Mouse (Mus musculus) forebrain, embryonic 13.5 days (tissue): ENCODE results near the gene Hist2h2bb. TPM values are rescaled to one million over a fixed set of nuclear protein-coding genes. Genes with fewer than 3 reads are reported as not detected.
A peak's percentile ranks its signal among the peaks of the same experiment; 100 is the strongest.

Source experiments
- ATAC-seq: fragments of 200-750 bp; cut with Nextera tagmentation; 2 replicates; pipeline ENCODE4 v1.8.0; 2017
- H3K27ac ChIP-seq: fragments of 300-500 bp; sonication (generic); 2 replicates; pipeline ENCODE4 v1.5.1; 2015; ENCODE audit warnings: inconsistent platforms, mild to moderate bottlenecking, moderate library complexity
- H3K27me3 ChIP-seq: fragments of 300-500 bp; sonication (generic); 2 replicates; pipeline ENCODE4 v1.6.1; 2015; ENCODE audit warnings: mild to moderate bottlenecking, inconsistent platforms
- H3K36me3 ChIP-seq: fragments of 300-500 bp; sonication (generic); 2 replicates; pipeline ENCODE4 v1.6.1; 2015; ENCODE audit warnings: mild to moderate bottlenecking, inconsistent platforms; ENCODE audit not compliant: poor library complexity, severe bottlenecking
- H3K4me1 ChIP-seq: fragments of 300-500 bp; sonication (generic); 2 replicates; pipeline ENCODE4 v1.6.1; 2015; ENCODE audit warnings: inconsistent platforms
- H3K4me2 ChIP-seq: fragments of 300-500 bp; sonication (generic); 2 replicates; pipeline ENCODE4 v1.6.1; 2015; ENCODE audit warnings: inconsistent platforms, mild to moderate bottlenecking, moderate library complexity
- H3K4me3 ChIP-seq: fragments of 300-500 bp; sonication (generic); 2 replicates; pipeline ENCODE4 v1.5.1; 2015; ENCODE audit warnings: mild to moderate bottlenecking, inconsistent platforms
- H3K9ac ChIP-seq: fragments of 300-500 bp; sonication (generic); 2 replicates; pipeline ENCODE4 v1.6.1; 2015; ENCODE audit warnings: mild to moderate bottlenecking, inconsistent platforms
- H3K9me3 ChIP-seq: fragments of 300-500 bp; sonication (generic); replicated peaks from 2 replicates; pipeline ENCODE4 v1.6.1; 2016; ENCODE audit warnings: inconsistent platforms
- WGBS: fragments of 180-500 bp; shearing (Covaris S2); methylation state at CpG from one replicate; pipeline ENCODE4 v1.1.7; 2015; 5-methylcytosine and 5-hydroxymethylcytosine counted together
- microRNA-seq: library from miRNA; unstranded; fragments of <30 nt; microRNA quantifications from one replicate; pipeline ENCODE4, GENCODE M21; 2016
- polyA plus RNA-seq: library from polyadenylated mRNA; unstranded; fragments of >200 nt; fragmentation: Nextera tagmentation; extraction: Ambion mirVana; gene quantifications from 2 replicates; pipeline ENCODE4 v1.2.1, GENCODE M21; 2015

The Hist2h2bb gene
- polyA plus RNA-seq, 1 experiment from 2014 or later = 19.8 TPM

GRCm38 (mm10) chr3:96299562-96299961 lies 30.0 kb downstream of the Hist2h2bb start:
- H3K36me3 ChIP-seq = no peaks in the 10 kb centered on the region
- no peak overlapping the region for H3K4me3 ChIP-seq
- WGBS = 96% methylated on average over 2 of the region's 2 CpGs
- no peak for ATAC-seq
- 0 out of 2 replicates have a peak, but pooled peaks cover 3% of the 10 kb centered on the region for H3K9me3 ChIP-seq
- no peaks in the 10 kb centered on the region for H3K4me1 ChIP-seq
- peaks cover 1% of the 10 kb centered on the region; the same call in 1 of the 2 replicates for H3K27me3 ChIP-seq
- no peak overlapping the region for H3K9ac ChIP-seq
- H3K4me2 ChIP-seq = no peak overlapping the region
- H3K27ac ChIP-seq = no peak overlapping the region

- Histone ChIP-seq H3K4me2 (0 out of 2 replicates have a peak overlapping the region, but pooled peaks have one; percentile 12), H3K4me1 (no peaks in the 10 kb centered on the region), H3K9me3 (no peaks in the 10 kb centered on the region), H3K36me3 (no peaks in the 10 kb centered on the region), H3K9ac (no peak overlapping the region), H3K4me3 (no peak overlapping the region), H3K27me3 (peaks cover 5% of the 10 kb centered on the region; the same call in 1 of the 2 replicates), H3K27ac (no peak overlapping the region)
- ATAC-seq = no peak
- WGBS = 78% methylated on average over 26 of the region's 26 CpGs
These were observed 31.4 kb downstream of the Hist2h2bb start for GRCm38 (mm10) chr3:96300706-96301529.

GRCm38 (mm10) chr3:96302076-96302475 lies 32.5 kb downstream of the Hist2h2bb start:
- Histone ChIP-seq H3K9me3 (no peaks in the 10 kb centered on the region), H3K27ac (no peak overlapping the region), H3K4me2 (no peak overlapping the region), H3K9ac (no peak overlapping the region), H3K4me3 (no peak overlapping the region), H3K4me1 (no peaks in the 10 kb centered on the region), H3K27me3 (peaks cover 5% of the 10 kb centered on the region; the same call in 1 of the 2 replicates), H3K36me3 (no peaks in the 10 kb centered on the region)
- 87% methylated on average over 5 of the region's 5 CpGs for WGBS
- no peak for ATAC-seq

DNA sequence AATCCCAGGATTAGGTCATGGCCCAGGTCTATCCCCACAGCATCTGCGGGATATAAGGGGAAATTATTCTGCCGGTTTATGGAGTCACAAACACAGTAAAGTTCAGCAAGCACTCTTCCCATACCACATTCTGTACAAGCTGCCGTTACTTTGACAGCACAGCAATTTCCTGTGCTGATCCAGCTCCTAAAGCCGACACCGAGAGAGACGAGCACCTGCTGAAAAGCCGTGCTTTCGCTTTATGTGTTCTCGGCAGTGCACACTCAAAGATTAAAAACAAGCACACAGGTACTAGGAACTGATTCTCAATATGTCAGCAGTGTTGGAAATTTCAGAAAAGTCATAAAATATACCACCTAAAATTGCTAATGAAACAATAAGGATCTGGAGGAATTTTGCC lies 37.0 kb downstream of the Hist2h2bb start:
- Histone ChIP-seq H3K4me2 (no peak overlapping the region), H3K27ac (no peak overlapping the region), H3K27me3 (peaks cover 5% of the 10 kb centered on the region; the same call in 1 of the 2 replicates), H3K4me1 (no peaks in the 10 kb centered on the region), H3K9ac (no peak overlapping the region), H3K4me3 (no peak overlapping the region), H3K9me3 (no peaks in the 10 kb centered on the region), H3K36me3 (no peaks in the 10 kb centered on the region)
- WGBS = 88% methylated on average over 9 of the region's 9 CpGs
- ATAC-seq = no peak

- peaks cover 5% of the 10 kb centered on the region; the same call in 1 of the 2 replicates for H3K27me3 ChIP-seq
- H3K36me3 ChIP-seq = no peaks in the 10 kb centered on the region
- no peak overlapping the region for H3K4me2 ChIP-seq
- 75% methylated on average over 3 of the region's 3 CpGs for WGBS
- H3K27ac ChIP-seq = no peak overlapping the region
- no peak overlapping the region for H3K4me3 ChIP-seq
- no peaks in the 10 kb centered on the region for H3K9me3 ChIP-seq
- H3K9ac ChIP-seq = no peak overlapping the region
- no peaks in the 10 kb centered on the region for H3K4me1 ChIP-seq
- no peak for ATAC-seq
These were observed 39.9 kb downstream of the Hist2h2bb start for GRCm38 (mm10) chr3:96309441-96309840.

- ATAC-seq = no peak
- H3K27me3 ChIP-seq = no peaks in the 10 kb centered on the region
- H3K9me3 ChIP-seq = no peaks in the 10 kb centered on the region
- no peak overlapping the region for H3K4me3 ChIP-seq
- no peak overlapping the region for H3K9ac ChIP-seq
- WGBS = 77% methylated on average over 8 of the region's 8 CpGs
- H3K27ac ChIP-seq = no peak overlapping the region
- no peak overlapping the region for H3K4me2 ChIP-seq
- H3K36me3 ChIP-seq = no peaks in the 10 kb centered on the region
- H3K4me1 ChIP-seq = no peaks in the 10 kb centered on the region
These were observed 43.0 kb downstream of the Hist2h2bb start for GRCm38 (mm10) chr3:96312341-96313098.

Small RNA genes within 50 kb of the gene (microRNA-seq; reads per million reads assigned to microRNA genes)
- gene Gm44492 (not detected), gene Gm47311 (not detected), gene Gm47313 (not detected)

Other genes with a start within 250 kb of the Hist2h2bb start
- gene Vps45, start 211.3 kb upstream of the Hist2h2bb start, polyA plus RNA-seq = 51.9 and 62.2 TPM in 2 replicates
- 11.9 and 12.4 TPM in 2 replicates for gene Otud7b, start 165.2 kb upstream of the Hist2h2bb start, polyA plus RNA-seq
- gene Mtmr11, start 107.7 kb upstream of the Hist2h2bb start, polyA plus RNA-seq = 9.0 and 12.9 TPM in 2 replicates
- gene Sf3b4, start 97.4 kb upstream of the Hist2h2bb start, polyA plus RNA-seq = 161 and 181 TPM in 2 replicates
- 29.3 and 37.9 TPM in 2 replicates for gene Sv2a, start 88.6 kb upstream of the Hist2h2bb start, polyA plus RNA-seq
- gene Bola1, start 50.0 kb upstream of the Hist2h2bb start, polyA plus RNA-seq = 82.2 and 86.6 TPM in 2 replicates
- 0.78 and 2.2 TPM in 2 replicates for gene Hist2h2ab, start 49.9 kb upstream of the Hist2h2bb start, polyA plus RNA-seq
- gene Hist2h2ac, start 48.9 kb upstream of the Hist2h2bb start, polyA plus RNA-seq = 13.2 and 13.3 TPM in 2 replicates
- gene Hist2h2be, start 48.6 kb upstream of the Hist2h2bb start, polyA plus RNA-seq = 10.7 and 11.0 TPM in 2 replicates
- gene Hist2h3c2, start 30.6 kb upstream of the Hist2h2bb start, polyA plus RNA-seq = 14.7 and 15.0 TPM in 2 replicates
- 74.1 and 91.2 TPM in 2 replicates for gene Hist2h2aa2, start 29.5 kb upstream of the Hist2h2bb start, polyA plus RNA-seq
- 46.4 and 48.0 TPM in 2 replicates for gene Hist2h2aa1, start 24.3 kb upstream of the Hist2h2bb start, polyA plus RNA-seq
- 0.34 and 0.93 TPM in 2 replicates for gene Hist2h3c1, start 23.1 kb upstream of the Hist2h2bb start, polyA plus RNA-seq
- gene Hist2h4, start 6.4 kb upstream of the Hist2h2bb start, polyA plus RNA-seq = 22.4 and 24.3 TPM in 2 replicates
- 105 and 122 TPM in 2 replicates for gene Hist2h3b, start 1.1 kb upstream of the Hist2h2bb start, polyA plus RNA-seq
- 0.56 and 1.0 TPM in 2 replicates for gene Fcgr1, start 24.2 kb downstream of the Hist2h2bb start, polyA plus RNA-seq
- not detected in 2 replicates for gene BC107364, start 182.6 kb downstream of the Hist2h2bb start, polyA plus RNA-seq